Mouse (Mus musculus): ENCODE measurements around the gene Kif18b. TPM values are rescaled to one million over a fixed set of nuclear protein-coding genes. Genes with fewer than 3 reads are reported as not detected.

Kif18b gene
- polyA plus RNA-seq, 1 experiment from 2014 or later = 5.1 TPM

Other genes starting within 250 kb of the Kif18b start
- gene Ccdc43, start 227.3 kb downstream of the Kif18b start, polyA plus RNA-seq (2014; fragmentation: Nextera tagmentation; extraction: Ambion mirVana) = 39.4 and 42.6 TPM in 2 replicates
- gene Adam11, start 163.7 kb downstream of the Kif18b start, polyA plus RNA-seq (2014; fragmentation: Nextera tagmentation; extraction: Ambion mirVana) = 10.0 and 12.5 TPM in 2 replicates
- gene Gjc1, start 105.4 kb downstream of the Kif18b start, polyA plus RNA-seq (2014; fragmentation: Nextera tagmentation; extraction: Ambion mirVana) = 41.5 and 47.0 TPM in 2 replicates
- 6.2 and 7.9 TPM in 2 replicates for gene Higd1b, start 89.3 kb downstream of the Kif18b start, polyA plus RNA-seq (2014; fragmentation: Nextera tagmentation; extraction: Ambion mirVana)
- gene Eftud2, start 44.1 kb downstream of the Kif18b start, polyA plus RNA-seq (2014; fragmentation: Nextera tagmentation; extraction: Ambion mirVana) = 150 and 168 TPM in 2 replicates
- gene Ccdc103, start 43.9 kb downstream of the Kif18b start, polyA plus RNA-seq (2014; fragmentation: Nextera tagmentation; extraction: Ambion mirVana) = 2.6 and 2.8 TPM in 2 replicates
- gene Fam187a, start 40.0 kb downstream of the Kif18b start, polyA plus RNA-seq (2014; fragmentation: Nextera tagmentation; extraction: Ambion mirVana) = 0.19 TPM in 1 of 2 replicates, not detected in the other
- gene Gfap, start 24.2 kb downstream of the Kif18b start, polyA plus RNA-seq (2014; fragmentation: Nextera tagmentation; extraction: Ambion mirVana) = 0.23 and 0.37 TPM in 2 replicates
- 1.9 and 2.5 TPM in 2 replicates for gene C1ql1, start 21.6 kb upstream of the Kif18b start, polyA plus RNA-seq (2014; fragmentation: Nextera tagmentation; extraction: Ambion mirVana)
- 37.0 and 43.8 TPM in 2 replicates for gene Nmt1, start 103.1 kb upstream of the Kif18b start, polyA plus RNA-seq (2014; fragmentation: Nextera tagmentation; extraction: Ambion mirVana)
- gene Dcakd, start 103.2 kb upstream of the Kif18b start, polyA plus RNA-seq (2014; fragmentation: Nextera tagmentation; extraction: Ambion mirVana) = 207 and 220 TPM in 2 replicates
- gene Plcd3, start 176.5 kb upstream of the Kif18b start, polyA plus RNA-seq (2014; fragmentation: Nextera tagmentation; extraction: Ambion mirVana) = 1.1 and 1.4 TPM in 2 replicates
- gene Acbd4, start 176.6 kb upstream of the Kif18b start, polyA plus RNA-seq (2014; fragmentation: Nextera tagmentation; extraction: Ambion mirVana) = 10.4 and 11.8 TPM in 2 replicates
- 4.8 and 5.4 TPM in 2 replicates for gene Hexim1, start 191.1 kb upstream of the Kif18b start, polyA plus RNA-seq (2014; fragmentation: Nextera tagmentation; extraction: Ambion mirVana)
- gene Hexim2, start 207.3 kb upstream of the Kif18b start, polyA plus RNA-seq (2014; fragmentation: Nextera tagmentation; extraction: Ambion mirVana) = 9.6 and 13.4 TPM in 2 replicates
- 1.2 and 3.2 TPM in 2 replicates for gene Fmnl1, start 246.0 kb upstream of the Kif18b start, polyA plus RNA-seq (2014; fragmentation: Nextera tagmentation; extraction: Ambion mirVana)

All from forebrain, embryonic 14.5 days (tissue).